Mouse (Mus musculus) adrenal gland (tissue): ENCODE measurements at regions not wholly inside any gene's neighbourhood (a gene's known extent, or its start where the extent isn't known, plus 50 kb on each side); places are given as distances from the start of the nearest gene placed in this dataset.

Experiments used
- intact Hi-C: fragments of 180-260 bp; cut with DNase I; formaldehyde crosslinking; loops from one replicate; pipeline ENCODE4 v1.15.1; 2025

- intact Hi-C loops = no loop called here
Measured at GRCm38 (mm10) chr12:65571633-65572032, 346.3 kb downstream of the Wdr20rt start.

- intact Hi-C loops = no loop called here
Measured at GRCm38 (mm10) chr12:65593559-65593958, 368.2 kb downstream of the Wdr20rt start.

- intact Hi-C loops = no loop called here
Measured at GRCm38 (mm10) chr12:65594075-65594474, 368.8 kb downstream of the Wdr20rt start.

GRCm38 (mm10) chr12:65644232-65644631, 418.9 kb downstream of the Wdr20rt start:
- intact Hi-C loops = no loop called here

GRCm38 (mm10) chr12:65656772-65657171, 431.5 kb downstream of the Wdr20rt start:
- intact Hi-C loops = no loop called here

GRCm38 (mm10) chr12:65671673-65672072, 446.4 kb downstream of the Wdr20rt start:
- intact Hi-C loops = no loop called here

DNA sequence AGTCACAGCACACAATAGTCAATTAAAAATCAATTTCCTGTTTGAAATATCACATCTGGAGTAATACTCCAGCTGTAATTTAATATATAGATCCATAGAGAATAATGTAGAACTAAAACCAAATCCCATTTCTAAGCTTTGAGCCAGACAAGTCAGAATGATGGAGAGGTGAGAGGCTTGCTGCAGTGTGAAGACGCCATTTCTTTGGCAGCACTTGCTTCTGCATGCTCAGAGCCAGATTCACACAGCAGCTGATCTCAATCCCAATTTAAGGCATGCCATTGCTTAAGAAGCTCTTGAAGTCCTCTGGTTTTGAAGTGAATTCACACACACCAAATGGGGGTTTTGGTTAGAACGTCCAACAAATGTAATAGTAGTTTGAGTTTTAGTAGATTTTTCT, 447.9 kb downstream of the Wdr20rt start:
- intact Hi-C loops = no loop called here

- intact Hi-C loops = no loop called here
Measured at GRCm38 (mm10) chr12:65674916-65675660, 449.8 kb downstream of the Wdr20rt start.

- intact Hi-C loops = no loop called here
Measured at GRCm38 (mm10) chr12:65680335-65680734, 455.0 kb downstream of the Wdr20rt start.

GRCm38 (mm10) chr12:65681826-65682225, 456.5 kb downstream of the Wdr20rt start:
- intact Hi-C loops = no loop called here

GRCm38 (mm10) chr12:65704985-65705384, 479.7 kb downstream of the Wdr20rt start:
- intact Hi-C loops = no loop called here

DNA sequence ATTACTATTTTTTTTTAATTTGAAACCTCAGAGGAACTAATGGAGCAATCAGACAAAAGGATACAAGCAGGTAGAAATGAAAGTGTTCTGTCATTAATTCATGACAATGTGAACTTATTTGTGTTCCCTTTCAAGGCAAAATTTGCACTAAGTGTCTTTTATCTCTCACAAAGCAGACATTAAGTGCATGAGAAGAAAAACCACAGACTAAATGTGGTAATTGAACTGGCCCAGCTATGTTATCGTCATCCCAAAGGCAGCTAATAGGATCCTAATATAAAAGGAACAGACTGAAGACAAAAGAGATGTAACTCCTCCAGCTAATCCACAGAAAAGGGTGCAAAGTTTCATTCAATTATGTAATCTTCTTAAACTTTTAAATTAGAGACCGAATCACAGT, 487.0 kb downstream of the Wdr20rt start:
- intact Hi-C loops = no loop called here
